Mouse (Mus musculus) right cerebral cortex, postnatal 10 days (tissue): ENCODE measurements around the gene Gss.
"Not testable (repeated sequence)": the region's sequence is repeated elsewhere in the genome, so short reads cannot be mapped to it uniquely, and the experiment has no call there.

Source experiments
- DNase-seq, 2 experiments: peaks; one replicate each; pipeline ENCODE4 v3.0.0; 2021; ENCODE audit warnings: low spot score in 2 of 2

Gss gene

GRCm38 (mm10) chr2:155573996-155574395 lies 18.6 kb downstream of the Gss start:
- no peak for DNase-seq

GRCm38 (mm10) chr2:155573001-155573400 lies 19.6 kb downstream of the Gss start:
- no peak for DNase-seq

- DNase-seq: no peak
These were observed 23.3 kb downstream of the Gss start for GRCm38 (mm10) chr2:155569223-155569807.

GRCm38 (mm10) chr2:155567751-155568150 lies 24.9 kb downstream of the Gss start:
- DNase-seq: no peak

GRCm38 (mm10) chr2:155562934-155563333 lies 29.7 kb downstream of the Gss start:
- DNase-seq: no peak

GRCm38 (mm10) chr2:155562209-155562608 lies 30.4 kb downstream of the Gss start:
- DNase-seq: no peak

- no peak for DNase-seq
These were observed 38.1 kb downstream of the Gss start for GRCm38 (mm10) chr2:155554426-155554985.

- DNase-seq: no peak
These were observed 39.7 kb downstream of the Gss start for GRCm38 (mm10) chr2:155552949-155553354.

- no peak for DNase-seq
These were observed 40.3 kb downstream of the Gss start for GRCm38 (mm10) chr2:155552336-155552735.

- DNase-seq: no peak
These were observed 45.7 kb downstream of the Gss start for GRCm38 (mm10) chr2:155546955-155547354.

GRCm38 (mm10) chr2:155540822-155541458 lies 51.7 kb downstream of the Gss start:
- DNase-seq: peak in 1 of 2 experiments; percentile 27

GRCm38 (mm10) chr2:155539696-155540095 lies 52.9 kb downstream of the Gss start:
- no peak for DNase-seq

GRCm38 (mm10) chr2:155538463-155539057 lies 54.0 kb downstream of the Gss start:
- DNase-seq: not testable (repeated sequence)

GRCm38 (mm10) chr2:155537761-155538462 lies 54.7 kb downstream of the Gss start:
- no peak for DNase-seq

GRCm38 (mm10) chr2:155536292-155536691 lies 56.3 kb downstream of the Gss start:
- DNase-seq: no peak

- DNase-seq: no peak
These were observed 65.2 kb downstream of the Gss start for GRCm38 (mm10) chr2:155527367-155527766.

GRCm38 (mm10) chr2:155524378-155524777 lies 68.2 kb downstream of the Gss start:
- no peak for DNase-seq

- no peak for DNase-seq
These were observed 68.9 kb downstream of the Gss start for GRCm38 (mm10) chr2:155523706-155524105.

- no peak for DNase-seq
These were observed 73.9 kb downstream of the Gss start for GRCm38 (mm10) chr2:155518531-155519270.

- DNase-seq: peak; percentile 98 to 99
These were observed 74.9 kb downstream of the Gss start, which contains the start of the genes Acss2 and Ggt7 for GRCm38 (mm10) chr2:155517455-155518423. TSS of gene Acss2 (plus strand) at chr2:155517948. TSS of gene Ggt7 (minus strand) at chr2:155518237.
